Mouse (Mus musculus) hindbrain, postnatal 0 days (tissue): Measurements from ENCODE around the gene Birc3. TPM values are rescaled to one million over a fixed set of nuclear protein-coding genes. Genes with fewer than 3 reads are reported as not detected.

Experiments
- ATAC-seq: fragments of 200-750 bp; cut with Nextera tagmentation; 2 replicates; pipeline ENCODE4 v1.8.0; 2017; ENCODE audit warnings: mild to moderate bottlenecking, moderate TSS enrichment, moderate library complexity
- DNase-seq: peaks from one replicate; pipeline ENCODE4 v3.0.0-alpha.2; 2015; ENCODE audit warnings: low spot score
- H3K27ac ChIP-seq: fragments of 300-500 bp; sonication (generic); 2 replicates; pipeline ENCODE4 v1.5.1; 2014; ENCODE audit warnings: mild to moderate bottlenecking
- H3K27me3 ChIP-seq: fragments of 300-500 bp; sonication (generic); 2 replicates; pipeline ENCODE4 v1.6.1; 2014; ENCODE audit warnings: low read length, mixed read lengths; ENCODE audit not compliant: insufficient read depth
- H3K36me3 ChIP-seq: fragments of 300-500 bp; sonication (generic); 2 replicates; pipeline ENCODE4 v1.6.1; 2014; ENCODE audit warnings: low read length, mixed read lengths; ENCODE audit not compliant: insufficient read depth
- H3K4me1 ChIP-seq: fragments of 300-500 bp; sonication (generic); 2 replicates; pipeline ENCODE4 v1.6.1; 2014; ENCODE audit warnings: antibody characterized with exemption, low read length, mixed read lengths; ENCODE audit not compliant: insufficient read depth
- H3K4me2 ChIP-seq: fragments of 300-500 bp; sonication (generic); 2 replicates; pipeline ENCODE4 v1.6.1; 2014; ENCODE audit warnings: low read depth, mild to moderate bottlenecking, low read length, moderate library complexity, mixed read lengths
- H3K4me3 ChIP-seq: fragments of 300-500 bp; sonication (generic); 2 replicates; pipeline ENCODE4 v1.5.1; 2014; ENCODE audit warnings: low read length
- H3K9ac ChIP-seq: fragments of 300-500 bp; sonication (generic); replicated peaks from 2 replicates; pipeline ENCODE4 v1.6.1; 2014; ENCODE audit warnings: mild to moderate bottlenecking, low read length, moderate library complexity, mixed read lengths
- H3K9me3 ChIP-seq: fragments of 300-500 bp; sonication (generic); 2 replicates; pipeline ENCODE4 v1.6.1; 2016; ENCODE audit warnings: low read length, mixed read lengths
- CTCF ChIP-seq: IDR thresholded peaks from 2 replicates; pipeline ENCODE4 v1.5.1; 2016; ENCODE audit warnings: antibody characterized with exemption, control low read depth, low read depth
- WGBS: fragments of 180-500 bp; shearing (Covaris S2); extraction: QIAGEN DNeasy Blood & Tissue Kit; methylation state at CpG from one replicate; pipeline ENCODE4 v1.1.7; 2014; 5-methylcytosine and 5-hydroxymethylcytosine counted together
- polyA plus RNA-seq: library from polyadenylated mRNA; unstranded; fragments of >200 nt; fragmentation: Nextera tagmentation; extraction: Ambion mirVana; gene quantifications from 2 replicates; pipeline ENCODE4 v1.2.1, GENCODE M21; 2015
- total RNA-seq: library from RNA; depleted of rRNA; stranded (reverse); fragments of >200 nt; gene quantifications from 2 replicates; pipeline ENCODE4 v1.2.3, GENCODE M21; 2014

The Birc3 gene
- total and polyA plus RNA-seq, 2 experiments from 2014 or later: 1.5 to 3.5 TPM

GRCm38 (mm10) chr9:7852346-7853230, 20.4 kb downstream of the Birc3 start:
- H3K4me2 ChIP-seq: no peak overlapping the region
- 85% methylated on average over 4 of the region's 4 CpGs for WGBS
- H3K36me3 ChIP-seq: no peaks in the 10 kb centered on the region
- DNase-seq: no peak
- no peaks in the 10 kb centered on the region for H3K9me3 ChIP-seq
- TF ChIP-seq CTCF: no peak
- H3K27me3 ChIP-seq: no peaks in the 10 kb centered on the region
- no peaks in the 10 kb centered on the region for H3K4me1 ChIP-seq
- no peak overlapping the region for H3K9ac ChIP-seq
- no peak overlapping the region for H3K4me3 ChIP-seq
- no peak for ATAC-seq
- H3K27ac ChIP-seq: no peak overlapping the region

DNA sequence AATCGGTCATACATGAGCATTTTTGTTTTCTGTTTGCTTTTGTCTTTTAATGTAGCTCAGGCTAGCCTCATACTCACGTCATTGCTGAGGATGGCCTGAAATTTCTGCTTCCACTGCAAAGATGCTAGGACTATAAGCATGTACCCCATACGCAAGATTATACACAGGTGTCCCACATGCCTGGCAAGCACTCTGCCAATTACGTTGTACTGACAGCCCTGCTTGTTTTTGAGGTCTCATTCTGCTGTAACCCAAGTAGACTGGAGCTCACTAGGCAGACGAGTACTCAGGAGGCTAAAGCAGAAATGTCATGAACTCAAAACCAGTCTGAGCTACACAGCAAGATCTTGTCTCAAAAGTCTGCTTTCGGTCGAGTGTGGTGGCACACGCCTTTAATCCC, 21.1 kb downstream of the Birc3 start:
- DNase-seq (no peak), ATAC-seq (no peak)
- Histone ChIP-seq H3K27me3 (no peaks in the 10 kb centered on the region), H3K4me1 (no peaks in the 10 kb centered on the region), H3K9me3 (no peaks in the 10 kb centered on the region), H3K36me3 (no peaks in the 10 kb centered on the region), H3K9ac (no peak overlapping the region), H3K27ac (no peak overlapping the region), H3K4me3 (no peak overlapping the region), H3K4me2 (no peak overlapping the region)
- no peak for TF ChIP-seq CTCF
- 91% methylated on average over 8 of the region's 8 CpGs for WGBS

DNA sequence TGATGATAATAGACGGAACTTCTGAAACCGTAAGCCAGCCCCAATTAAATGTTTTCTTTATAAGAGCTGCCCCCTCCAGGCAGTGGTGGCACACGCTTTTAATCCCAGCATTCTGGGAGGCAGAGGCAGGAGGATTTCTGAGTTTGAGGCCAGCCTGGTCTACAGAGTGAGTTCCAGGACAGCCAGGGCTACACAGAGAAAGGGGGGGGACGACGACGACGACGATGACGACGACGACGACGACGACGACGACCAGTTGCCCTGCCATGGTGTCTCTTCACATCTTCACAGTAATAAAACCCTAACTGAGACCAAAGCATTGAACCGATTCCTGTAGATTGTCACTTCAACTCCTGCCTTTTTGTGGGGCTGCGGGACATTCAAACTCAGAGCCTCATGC, 24.8 kb downstream of the Birc3 start:
- 93% methylated on average over 18 of the region's 18 CpGs for WGBS
- ATAC-seq: no peak

DNA sequence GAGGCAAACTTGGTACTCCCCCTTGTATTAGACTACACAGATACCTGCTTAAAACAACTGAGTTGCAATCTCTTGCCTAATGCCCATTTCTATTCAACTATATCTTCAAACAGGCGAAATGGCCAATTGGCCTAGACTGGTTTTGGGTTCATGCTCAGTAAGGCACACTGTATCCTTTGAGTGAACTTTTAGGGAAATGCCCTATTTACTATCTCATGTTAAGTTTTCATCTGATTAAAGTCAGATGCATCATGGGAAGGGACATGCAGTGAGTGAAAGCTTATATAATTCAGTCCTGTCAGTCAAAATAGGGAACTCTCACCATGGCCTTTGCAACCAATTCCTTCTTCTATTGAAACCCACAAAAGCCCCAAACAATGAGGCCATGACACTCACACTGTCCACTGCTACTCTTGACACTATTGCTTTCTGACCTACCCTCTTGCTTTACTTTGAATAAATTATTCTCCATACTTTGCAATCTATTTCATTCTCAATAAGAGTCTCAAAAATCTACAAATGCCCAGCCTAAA, 26.3 kb downstream of the Birc3 start:
- Histone ChIP-seq H3K4me2 (no peak overlapping the region), H3K27ac (no peak overlapping the region), H3K27me3 (no peaks in the 10 kb centered on the region), H3K9ac (no peak overlapping the region), H3K36me3 (no peaks in the 10 kb centered on the region), H3K9me3 (no peaks in the 10 kb centered on the region), H3K4me3 (no peak overlapping the region), H3K4me1 (no peaks in the 10 kb centered on the region)
- DNase-seq (no peak), ATAC-seq (no peak)
- no peak for TF ChIP-seq CTCF
- WGBS: 94% methylated on average over 1 of the region's 1 CpGs

More for the DNA sequence above, 24.8 kb downstream of the Birc3 start:
- no peak for DNase-seq
- Histone ChIP-seq H3K4me2 (no peak overlapping the region), H3K27me3 (no peaks in the 10 kb centered on the region), H3K27ac (no peak overlapping the region), H3K4me3 (no peak overlapping the region), H3K9me3 (no peaks in the 10 kb centered on the region), H3K9ac (no peak overlapping the region), H3K4me1 (no peaks in the 10 kb centered on the region), H3K36me3 (no peaks in the 10 kb centered on the region)
- no peak for TF ChIP-seq CTCF

DNA sequence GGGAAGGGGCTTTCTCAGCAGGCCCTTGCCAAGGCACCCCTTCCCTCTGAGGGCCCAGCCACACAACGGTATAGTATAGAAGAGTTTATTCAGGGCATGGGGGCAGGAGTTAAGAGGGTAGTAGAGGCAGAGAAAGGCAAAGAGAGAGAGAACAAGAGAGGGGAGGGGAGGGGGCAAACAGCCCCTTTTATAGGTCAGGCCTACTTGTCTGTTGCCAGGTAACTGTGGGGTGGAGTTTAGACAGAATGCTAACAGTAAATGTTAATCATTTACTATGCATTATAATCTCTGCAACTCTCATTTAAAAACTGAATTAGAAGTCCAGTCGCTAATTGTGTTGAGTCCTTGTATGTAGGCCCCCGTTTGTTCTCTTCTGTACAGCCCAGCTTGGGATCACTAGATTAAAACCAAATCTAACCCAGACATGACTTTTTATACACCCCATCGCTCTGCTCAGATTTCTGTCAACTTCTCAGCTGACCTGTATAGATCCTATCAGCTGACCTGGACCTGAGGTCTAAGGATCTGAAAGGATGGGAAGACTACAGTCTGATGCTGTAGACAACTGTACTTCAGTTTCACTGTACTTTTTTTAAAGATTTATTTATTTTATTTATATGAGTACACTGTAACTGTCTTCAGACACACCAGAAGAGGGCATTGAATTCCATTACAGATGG, 27.6 kb downstream of the Birc3 start:
- Histone ChIP-seq H3K36me3 (no peaks in the 10 kb centered on the region), H3K4me3 (no peak overlapping the region), H3K27me3 (no peaks in the 10 kb centered on the region), H3K4me1 (no peaks in the 10 kb centered on the region), H3K9me3 (no peaks in the 10 kb centered on the region), H3K27ac (no peak overlapping the region), H3K9ac (no peak overlapping the region), H3K4me2 (no peak overlapping the region)
- no peak for TF ChIP-seq CTCF
- DNase-seq (no peak), ATAC-seq (no peak)
- WGBS: 64% methylated on average over 4 of the region's 4 CpGs

GRCm38 (mm10) chr9:7841221-7841620, 31.8 kb downstream of the Birc3 start:
- Histone ChIP-seq H3K9ac (no peak overlapping the region), H3K27me3 (no peaks in the 10 kb centered on the region), H3K36me3 (no peaks in the 10 kb centered on the region), H3K9me3 (no peaks in the 10 kb centered on the region), H3K4me2 (no peak overlapping the region), H3K27ac (no peak overlapping the region), H3K4me3 (no peak overlapping the region), H3K4me1 (no peaks in the 10 kb centered on the region)
- ATAC-seq: no peak
- no peak for TF ChIP-seq CTCF
- whole genome bisulfite sequencing: 74% methylated on average over 6 of the region's 6 CpGs
- no peak for DNase-seq
